Mouse (Mus musculus) liver, embryonic 11.5 days (tissue): ENCODE results near the gene Gtf3c1. TPM values are rescaled to one million over a fixed set of nuclear protein-coding genes. Genes with fewer than 3 reads are reported as not detected.

Experiments
- ATAC-seq: fragments of 200-750 bp; cut with Nextera tagmentation; replicated peaks from 2 replicates; pipeline ENCODE4 v1.8.0; 2017; ENCODE audit warnings: moderate number of reproducible peaks, mild to moderate bottlenecking, moderate TSS enrichment, moderate library complexity; ENCODE audit not compliant: low FRiP score
- DNase-seq: peaks from one replicate; pipeline ENCODE4 v3.0.0-alpha.2; 2017; ENCODE audit warnings: low spot score
- H3K27ac ChIP-seq: fragments of 300-500 bp; sonication (generic); 2 replicates; pipeline ENCODE4 v1.5.1; 2014; ENCODE audit warnings: mild to moderate bottlenecking, low read depth, low read length, control low read depth
- H3K27me3 ChIP-seq: fragments of 300-500 bp; sonication (generic); replicated peaks from 2 replicates; pipeline ENCODE4 v1.6.1; 2014; ENCODE audit warnings: low read length, mixed read lengths; ENCODE audit not compliant: control insufficient read depth, insufficient read depth
- H3K36me3 ChIP-seq: fragments of 300-500 bp; sonication (generic); 2 replicates; pipeline ENCODE4 v1.6.1; 2014; ENCODE audit warnings: mild to moderate bottlenecking, low read length, moderate library complexity, mixed read lengths; ENCODE audit not compliant: control insufficient read depth, insufficient read depth
- H3K4me1 ChIP-seq: fragments of 300-500 bp; sonication (generic); replicated peaks from 2 replicates; pipeline ENCODE4 v1.6.1; 2014; ENCODE audit warnings: low read length, mixed read lengths; ENCODE audit not compliant: control insufficient read depth, insufficient read depth
- H3K4me2 ChIP-seq: fragments of 300-500 bp; sonication (generic); 2 replicates; pipeline ENCODE4 v1.6.1; 2014; ENCODE audit warnings: mild to moderate bottlenecking, control low read depth, moderate library complexity
- H3K4me3 ChIP-seq: fragments of 300-500 bp; sonication (generic); 2 replicates; pipeline ENCODE4 v1.5.1; 2014; ENCODE audit warnings: low read depth, low read length, control low read depth
- H3K9ac ChIP-seq: fragments of 300-500 bp; sonication (generic); 2 replicates; pipeline ENCODE4 v1.6.1; 2014; ENCODE audit warnings: low read depth, low read length, control low read depth
- H3K9me3 ChIP-seq: fragments of 300-500 bp; sonication (generic); 2 replicates; pipeline ENCODE4 v1.6.1; 2016; ENCODE audit warnings: low read length, inconsistent platforms, mixed read lengths; ENCODE audit not compliant: control insufficient read depth
- WGBS: fragments of 180-500 bp; shearing (Covaris S2); extraction: QIAGEN DNeasy Blood & Tissue Kit; methylation state at CpG from one replicate; pipeline ENCODE4 v1.1.7; 2014; 5-methylcytosine and 5-hydroxymethylcytosine counted together
- polyA plus RNA-seq: library from polyadenylated mRNA; unstranded; fragments of >200 nt; fragmentation: Nextera tagmentation; extraction: Ambion mirVana; gene quantifications from 2 replicates; pipeline ENCODE4 v1.2.1, GENCODE M21; 2014

Gene Gtf3c1
- polyA plus RNA-seq, 1 experiment from 2014 or later, result 28.8 TPM

DNA sequence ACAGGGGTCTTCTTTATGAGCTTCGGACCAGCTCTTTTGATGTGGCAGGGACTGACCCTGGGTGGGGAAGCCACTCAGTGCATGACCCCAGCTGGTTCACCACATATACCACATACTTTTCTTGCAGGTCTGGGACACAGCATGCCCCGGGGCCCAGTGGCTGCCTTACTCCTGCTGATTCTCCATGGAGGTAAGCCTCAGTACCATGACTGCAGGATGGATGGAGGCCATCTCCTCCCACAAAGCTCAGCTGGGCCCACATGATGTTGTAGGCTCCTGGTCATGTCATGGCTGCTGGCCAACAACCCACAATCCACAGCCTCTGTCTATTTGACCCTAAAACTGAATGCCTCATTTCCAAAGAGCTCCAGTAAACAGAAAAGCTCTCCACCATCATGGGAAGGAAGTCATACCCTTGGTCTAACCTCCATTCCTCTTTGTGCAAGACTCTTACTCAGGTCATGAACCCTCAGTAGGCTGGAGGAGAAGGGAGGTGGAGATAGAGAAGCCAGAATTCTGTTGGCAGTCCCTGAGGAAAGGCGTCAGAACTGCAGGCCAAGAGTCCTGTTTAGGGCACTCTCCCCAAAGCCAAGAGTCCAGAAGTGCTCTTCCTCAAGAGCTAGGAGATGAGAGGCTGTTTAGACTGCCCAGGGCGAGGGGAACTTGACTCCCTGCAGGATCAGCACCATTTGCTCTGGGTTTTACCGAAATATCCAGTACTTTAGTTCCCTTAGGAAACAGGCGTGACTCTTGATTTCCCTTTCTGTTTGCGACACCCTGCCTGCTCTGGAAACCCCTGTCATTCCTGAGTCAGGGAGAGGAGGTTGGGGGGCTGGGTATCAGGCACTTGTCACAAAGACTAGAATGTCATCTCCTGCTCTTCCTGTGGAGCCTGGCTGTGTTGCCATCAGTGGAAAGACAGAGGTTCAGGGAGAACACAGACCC is 84.6 kb downstream of the Gtf3c1 start:
- H3K27me3 ChIP-seq, result no peaks in the 10 kb centered on the region
- ATAC-seq, result no peak
- H3K4me3 ChIP-seq, result no peak overlapping the region
- WGBS, result 60% methylated on average over 7 of the region's 7 CpGs
- H3K9ac ChIP-seq, result no peak overlapping the region
- no peaks in the 10 kb centered on the region for H3K9me3 ChIP-seq
- H3K4me1 ChIP-seq, result no peaks in the 10 kb centered on the region
- H3K4me2 ChIP-seq, result no peak overlapping the region
- no peak overlapping the region for H3K27ac ChIP-seq
- no peaks in the 10 kb centered on the region for H3K36me3 ChIP-seq
- DNase-seq, result no peak

DNA sequence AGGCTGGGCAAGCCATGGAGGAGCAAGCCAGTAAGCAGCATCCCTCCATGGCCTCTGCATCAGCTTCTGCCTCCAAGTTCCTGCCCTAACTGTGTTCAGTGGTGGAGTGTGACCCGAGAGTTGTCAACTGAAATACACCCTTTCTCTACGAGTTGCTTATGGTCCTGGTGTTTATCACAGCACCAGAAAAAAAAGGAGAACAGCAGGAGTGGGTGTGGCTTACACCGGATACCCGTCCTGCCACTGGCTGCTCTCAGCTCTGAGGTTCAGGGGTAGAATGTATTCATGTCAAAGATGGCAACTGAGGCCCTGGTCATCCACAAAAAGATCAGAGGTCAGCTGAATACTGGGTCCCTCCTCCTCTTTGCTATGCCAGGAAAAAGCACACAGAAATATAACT is 87.5 kb downstream of the Gtf3c1 start:
- H3K27ac ChIP-seq, result no peak overlapping the region
- WGBS, result 36% methylated on average over 4 of the region's 4 CpGs
- no peaks in the 10 kb centered on the region for H3K9me3 ChIP-seq
- no peaks in the 10 kb centered on the region for H3K4me1 ChIP-seq
- no peak for ATAC-seq
- H3K9ac ChIP-seq, result no peak overlapping the region
- H3K4me2 ChIP-seq, result no peak overlapping the region
- no peak for DNase-seq
- H3K27me3 ChIP-seq, result no peaks in the 10 kb centered on the region
- no peak overlapping the region for H3K4me3 ChIP-seq
- no peaks in the 10 kb centered on the region for H3K36me3 ChIP-seq

DNA sequence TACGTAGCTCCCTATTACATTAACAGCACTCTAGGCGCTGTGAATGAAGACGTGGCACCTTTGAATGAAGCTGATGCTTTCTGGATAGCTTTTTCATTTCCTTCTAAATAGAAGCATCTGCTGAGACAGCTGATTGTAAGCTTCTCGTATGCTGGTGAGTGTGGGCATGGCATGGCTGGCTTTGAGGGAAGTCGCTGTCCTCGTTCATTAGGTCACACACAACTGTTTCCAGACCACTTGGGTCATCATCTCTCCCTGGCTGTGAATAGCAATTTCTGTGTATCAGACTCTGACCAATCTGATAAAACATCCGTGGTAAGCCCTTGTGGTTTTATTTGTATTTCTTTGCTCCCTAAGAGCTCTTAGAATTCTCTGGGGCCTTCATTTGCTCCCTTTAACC is 89.6 kb downstream of the Gtf3c1 start:
- Histone ChIP-seq H3K27me3 (no peaks in the 10 kb centered on the region), H3K4me2 (no peak overlapping the region), H3K4me1 (no peaks in the 10 kb centered on the region), H3K9me3 (no peaks in the 10 kb centered on the region), H3K27ac (no peak overlapping the region), H3K4me3 (no peak overlapping the region), H3K9ac (no peak overlapping the region), H3K36me3 (no peaks in the 10 kb centered on the region)
- ATAC-seq, result no peak
- DNase-seq, result no peak
- WGBS, result 66% methylated on average over 7 of the region's 7 CpGs

DNA sequence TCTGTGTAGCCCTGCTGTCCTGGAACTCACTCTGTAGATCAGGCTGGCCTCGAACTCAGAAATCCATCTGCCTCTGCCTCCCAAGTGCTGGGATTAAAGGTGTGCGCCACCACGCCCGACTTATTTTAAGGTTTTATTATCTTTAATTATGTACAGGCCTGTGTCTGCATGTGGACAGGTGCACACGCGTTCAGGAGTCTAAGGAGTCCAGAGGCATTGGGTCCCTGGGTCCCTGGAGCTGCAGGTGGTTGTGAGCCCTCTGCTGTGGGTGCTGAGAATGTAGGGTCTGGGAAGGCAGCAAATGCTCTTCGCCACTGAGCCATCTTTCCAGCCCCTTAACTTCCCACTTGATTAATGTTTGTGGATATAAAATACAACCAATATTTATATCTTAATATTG is 92.1 kb downstream of the Gtf3c1 start:
- Histone ChIP-seq H3K4me2 (no peak overlapping the region), H3K9ac (no peak overlapping the region), H3K27ac (no peak overlapping the region), H3K36me3 (no peaks in the 10 kb centered on the region), H3K4me3 (no peak overlapping the region), H3K4me1 (no peaks in the 10 kb centered on the region), H3K9me3 (no peaks in the 10 kb centered on the region), H3K27me3 (no peaks in the 10 kb centered on the region)
- WGBS, result 89% methylated on average over 7 of the region's 7 CpGs
- DNase-seq (no peak), ATAC-seq (no peak)

DNA sequence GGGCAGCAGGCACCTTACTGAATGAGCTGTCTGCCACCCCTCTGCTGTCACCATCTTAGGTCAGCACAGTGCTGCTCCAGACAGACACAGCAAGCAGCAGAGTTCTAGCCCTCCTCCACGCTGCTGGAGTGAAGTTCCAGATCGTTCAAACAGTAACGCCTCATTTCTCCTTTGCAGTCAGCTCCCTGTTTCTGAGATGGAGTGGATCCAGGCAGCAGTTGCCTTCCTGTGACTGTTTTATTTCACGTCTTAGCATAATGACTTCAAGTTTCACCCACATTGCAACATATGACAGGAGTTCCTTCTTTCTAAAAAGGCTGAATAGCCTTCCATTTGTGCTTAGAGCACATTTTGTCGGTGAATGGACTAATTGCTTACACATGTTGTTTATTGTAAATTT is 94.0 kb downstream of the Gtf3c1 start:
- Histone ChIP-seq H3K9me3 (no peaks in the 10 kb centered on the region), H3K27me3 (no peaks in the 10 kb centered on the region), H3K36me3 (no peaks in the 10 kb centered on the region), H3K4me3 (no peak overlapping the region), H3K4me2 (no peak overlapping the region), H3K4me1 (no peaks in the 10 kb centered on the region), H3K27ac (no peak overlapping the region), H3K9ac (no peak overlapping the region)
- no peak for DNase-seq
- no peak for ATAC-seq
- 69% methylated on average over 5 of the region's 5 CpGs for WGBS

DNA sequence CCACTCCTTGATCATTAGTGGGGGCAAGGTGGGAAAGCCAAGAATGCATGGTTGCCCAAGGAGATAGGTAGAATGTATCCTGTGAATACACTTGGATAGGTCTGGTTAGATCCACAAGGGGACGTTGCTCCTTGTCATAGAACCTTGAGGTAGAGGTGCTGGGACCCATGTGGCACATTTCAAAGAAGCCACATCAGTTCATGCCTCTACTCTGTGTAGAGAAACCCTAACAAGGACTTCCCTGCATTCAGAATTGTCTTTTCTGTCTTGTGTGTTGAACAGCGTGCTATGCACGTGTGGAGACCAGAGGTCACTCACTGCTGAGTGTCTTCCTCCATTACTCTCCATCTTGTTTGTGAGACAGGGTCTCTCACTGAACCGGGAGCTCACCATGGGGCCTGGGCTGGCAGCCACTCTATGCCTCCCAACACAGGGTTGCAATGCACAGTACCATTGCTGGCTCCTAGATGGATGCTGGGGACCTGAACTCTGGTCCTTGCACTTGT is 99.3 kb downstream of the Gtf3c1 start:
- Histone ChIP-seq H3K4me1 (no peaks in the 10 kb centered on the region), H3K27me3 (no peaks in the 10 kb centered on the region), H3K4me3 (no peak overlapping the region), H3K4me2 (no peak overlapping the region), H3K9ac (no peak overlapping the region), H3K9me3 (no peaks in the 10 kb centered on the region), H3K36me3 (no peaks in the 10 kb centered on the region), H3K27ac (no peak overlapping the region)
- no peak for ATAC-seq
- 77% methylated on average over 4 of the region's 4 CpGs for WGBS
- DNase-seq, result no peak

DNA sequence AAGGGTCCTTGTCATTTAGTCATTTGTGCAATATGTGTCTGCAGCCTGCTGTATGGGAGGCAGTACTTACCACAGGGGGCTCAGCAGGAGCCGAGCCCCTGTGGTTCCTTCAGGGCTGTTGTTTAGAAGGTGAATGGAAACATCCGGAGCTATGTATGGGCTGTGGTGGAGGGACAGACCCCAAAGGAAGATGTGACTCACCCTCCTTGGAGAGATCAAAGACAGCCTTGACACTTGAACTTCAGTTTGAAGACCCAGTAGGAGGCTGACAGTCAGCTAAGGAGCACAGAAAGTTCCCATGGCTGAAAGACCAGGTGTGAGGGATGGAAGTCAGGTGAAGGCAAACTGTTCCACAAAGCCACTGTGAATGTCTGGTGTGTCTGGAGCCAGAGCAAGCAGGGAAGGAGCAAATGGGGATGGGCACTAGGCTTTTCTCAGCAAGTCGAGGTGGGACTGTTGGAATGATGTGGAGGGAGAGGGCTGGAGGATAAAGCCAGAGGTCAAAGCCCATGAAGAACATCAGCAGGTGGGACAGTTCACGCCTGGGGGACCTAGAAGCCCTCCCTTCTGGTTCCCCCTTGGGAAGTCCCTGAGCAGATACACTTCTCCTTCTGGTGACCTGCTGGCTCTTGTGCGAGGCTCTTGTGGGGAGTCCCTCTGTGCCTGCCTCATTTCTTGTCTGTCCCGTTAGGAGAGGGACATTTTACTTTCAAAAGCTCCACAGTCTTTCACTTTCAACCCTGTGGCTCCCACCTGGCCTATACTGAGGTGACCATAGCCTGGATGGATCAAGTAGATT is 100.0 kb downstream of the Gtf3c1 start:
- ATAC-seq, result no peak
- H3K4me2 ChIP-seq, result no peak overlapping the region

DNA sequence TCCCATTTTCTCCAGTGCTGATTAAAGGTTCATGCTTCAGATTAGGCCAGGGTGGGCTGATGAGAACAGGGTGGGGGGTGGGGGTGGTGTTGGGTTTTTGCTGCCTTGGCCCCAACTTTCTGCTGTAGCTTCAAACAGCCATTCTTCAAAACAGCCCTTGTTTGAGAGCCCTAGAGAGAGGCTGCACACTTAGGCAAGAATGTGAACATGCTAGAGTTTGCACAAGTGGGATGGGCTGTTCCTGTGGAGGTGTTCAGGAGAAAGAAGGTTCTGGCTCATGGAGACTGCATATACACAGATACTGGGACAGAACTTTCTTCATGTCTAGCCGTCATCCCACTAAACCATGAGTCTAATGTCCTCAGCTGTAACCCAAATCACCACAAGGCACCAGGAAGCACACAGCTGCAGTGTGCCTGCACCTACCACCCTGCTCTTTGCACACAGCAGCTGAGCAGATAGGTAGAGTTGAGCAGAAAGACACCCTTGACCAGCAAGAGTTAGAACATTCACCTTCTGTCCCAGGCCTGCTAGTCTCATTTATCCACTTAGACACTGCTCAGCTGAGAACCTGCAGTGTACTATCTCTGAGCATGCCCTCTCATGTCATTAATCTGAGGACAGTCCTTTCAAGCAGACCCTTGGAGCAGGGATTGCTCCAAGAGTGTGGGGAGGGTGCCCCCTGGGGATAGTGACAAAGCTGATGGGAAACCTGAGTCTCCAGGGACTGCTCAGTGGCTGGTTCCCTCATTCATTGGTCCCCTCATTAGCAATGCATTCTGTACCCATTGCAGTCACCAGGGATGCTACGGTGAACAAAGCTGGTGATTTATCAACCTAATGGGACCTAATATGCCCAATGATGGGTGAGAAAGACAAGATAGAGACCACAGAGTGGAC is 101.1 kb downstream of the Gtf3c1 start:
- no peaks in the 10 kb centered on the region for H3K36me3 ChIP-seq
- ATAC-seq, result no peak
- H3K4me1 ChIP-seq, result 0 out of 2 replicates have a peak, but pooled peaks cover 4% of the 10 kb centered on the region

More for the DNA sequence above, 100.0 kb downstream of the Gtf3c1 start:
- Histone ChIP-seq H3K4me3 (no peak overlapping the region), H3K36me3 (no peaks in the 10 kb centered on the region), H3K27me3 (no peaks in the 10 kb centered on the region), H3K9ac (no peak overlapping the region), H3K4me1 (0 out of 2 replicates have a peak, but pooled peaks cover 4% of the 10 kb centered on the region), H3K27ac (no peak overlapping the region), H3K9me3 (no peaks in the 10 kb centered on the region)
- WGBS, result 43% methylated on average over 6 of the region's 6 CpGs
- no peak for DNase-seq

More for the DNA sequence above, 101.1 kb downstream of the Gtf3c1 start:
- no peak overlapping the region for H3K27ac ChIP-seq
- no peak overlapping the region for H3K4me2 ChIP-seq
- H3K9me3 ChIP-seq, result no peaks in the 10 kb centered on the region
- no peak overlapping the region for H3K4me3 ChIP-seq
- 0 out of 2 replicates have a peak overlapping the region, but pooled peaks have one; percentile 23 for H3K9ac ChIP-seq
- no peaks in the 10 kb centered on the region for H3K27me3 ChIP-seq
- DNase-seq, result no peak
- WGBS, result 76% methylated on average over 2 of the region's 2 CpGs
